Mouse (Mus musculus) CH12.LX (cell line): Measurements from ENCODE around the gene Tnfaip8l1. TPM values are rescaled to one million over a fixed set of nuclear protein-coding genes. Genes with fewer than 3 reads are reported as not detected.

Source experiments
- DNase-seq: peaks from one replicate; pipeline ENCODE4 v3.0.0-alpha.2; 2013; ENCODE audit errors: extremely low read depth
- H3K27ac ChIP-seq: 2 replicates; pipeline ENCODE4 v1.5.1; 2012; ENCODE audit warnings: low read depth, mild to moderate bottlenecking, control low read depth, moderate library complexity; ENCODE audit not compliant: insufficient read depth
- H3K27me3 ChIP-seq: replicated peaks from 2 replicates; pipeline ENCODE3; 2012; ENCODE audit warnings: inconsistent platforms
- H3K36me3 ChIP-seq, 2 experiments: replicated peaks in 1 of 2; 2 replicates each; pipeline versions ENCODE3 to v1.6.1; 2012; ENCODE audit warnings: inconsistent platforms in 1 of 2, low read length in 1 of 2, mild to moderate bottlenecking in 1 of 2, mixed read lengths in 1 of 2, moderate library complexity in 1 of 2; ENCODE audit not compliant: control insufficient read depth in 1 of 2, insufficient read depth in 1 of 2
- H3K4me1 ChIP-seq, 2 experiments: 2 replicates each; pipeline ENCODE4 v1.6.1; 2012; ENCODE audit warnings: inconsistent platforms in 1 of 2, moderate library complexity in 1 of 2; ENCODE audit not compliant: insufficient read depth in 2 of 2, control insufficient read depth in 1 of 2
- H3K4me2 ChIP-seq: 2 replicates; pipeline ENCODE4 v1.6.1; 2012; ENCODE audit warnings: low read depth, mild to moderate bottlenecking, control low read depth; ENCODE audit not compliant: poor library complexity, insufficient read depth, severe bottlenecking
- H3K4me3 ChIP-seq, 3 experiments: fragments of 150-350 bp in 1 of 3; sonication (generic) in 1 of 3; replicated peaks in 1 of 3; 2 replicates each; pipeline versions ENCODE3 to v1.5.1; 2011 to 2012; ENCODE audit warnings: low read depth in 2 of 3, low read length in 2 of 3, mild to moderate bottlenecking in 2 of 3, moderate library complexity in 2 of 3, control low read depth in 1 of 3, improper control_type of control experiment in 1 of 3, inconsistent platforms in 1 of 3, mixed read lengths in 1 of 3; ENCODE audit not compliant: poor library complexity in 1 of 3
- H3K79me2 ChIP-seq: replicated peaks from 2 replicates; pipeline ENCODE4 v1.6.1; 2012; ENCODE audit warnings: mild to moderate bottlenecking, moderate library complexity; ENCODE audit not compliant: control insufficient read depth, poor library complexity, insufficient read depth, severe bottlenecking; ENCODE audit errors: extremely low read depth
- H3K9ac ChIP-seq: 2 replicates; pipeline ENCODE4 v1.6.1; 2012; ENCODE audit warnings: low read depth, mild to moderate bottlenecking, control low read depth, moderate library complexity; ENCODE audit not compliant: insufficient read depth
- H3K9me3 ChIP-seq: replicated peaks from 2 replicates; pipeline ENCODE3; 2012; ENCODE audit warnings: low read length, inconsistent platforms, mixed read lengths
- BHLHE40 ChIP-seq: IDR thresholded peaks from 2 replicates; pipeline ENCODE4 v1.6.1; 2011; ENCODE audit warnings: mild to moderate bottlenecking, low read depth, low read length, improper control_type of control experiment
- CHD1 ChIP-seq: IDR thresholded peaks from 2 replicates; pipeline ENCODE4 v1.6.1; 2012; ENCODE audit warnings: low read depth, low read length, improper control_type of control experiment, inconsistent platforms
- CHD2 ChIP-seq: IDR thresholded peaks from 2 replicates; pipeline ENCODE4 v1.6.1; 2011; ENCODE audit warnings: low read length, improper control_type of control experiment
- CTCF ChIP-seq, 2 experiments: IDR thresholded peaks in 1 of 2; conservative IDR thresholded peaks in 1 of 2; 2 replicates each; pipeline ENCODE4 v1.5.1; 2011 to 2012; ENCODE audit warnings: low read depth in 2 of 2, low read length in 2 of 2, improper control_type of control experiment in 1 of 2, inconsistent platforms in 1 of 2, mild to moderate bottlenecking in 1 of 2, moderate library complexity in 1 of 2
- E2F4 ChIP-seq: IDR thresholded peaks from 2 replicates; pipeline ENCODE4 v1.6.1; 2011; ENCODE audit warnings: low read depth, low read length, improper control_type of control experiment; ENCODE audit not compliant: insufficient replicate concordance
- ELF1 ChIP-seq: IDR thresholded peaks from 2 replicates; pipeline ENCODE4 v1.6.1; 2014; ENCODE audit warnings: low read depth, mild to moderate bottlenecking, inconsistent platforms, low read length, improper control_type of control experiment
- ETS1 ChIP-seq: conservative IDR thresholded peaks from 2 replicates; pipeline ENCODE4 v1.6.1; 2012; ENCODE audit warnings: low read depth, mild to moderate bottlenecking, inconsistent platforms, low read length, improper control_type of control experiment, moderate library complexity
- GABPA ChIP-seq: IDR thresholded peaks from 2 replicates; pipeline ENCODE4 v1.6.1; 2012; ENCODE audit warnings: low read depth, low read length, improper control_type of control experiment, inconsistent platforms; ENCODE audit not compliant: insufficient replicate concordance
- HCFC1 ChIP-seq: IDR thresholded peaks from 2 replicates; pipeline ENCODE4 v1.6.1; 2012; ENCODE audit warnings: low read depth, mild to moderate bottlenecking, inconsistent platforms, low read length, improper control_type of control experiment
- IRF4 ChIP-seq: IDR thresholded peaks from 2 replicates; pipeline ENCODE4 v1.6.1; 2014; ENCODE audit warnings: low read depth, mild to moderate bottlenecking, inconsistent platforms, low read length, improper control_type of control experiment
- JUN ChIP-seq: IDR thresholded peaks from 2 replicates; pipeline ENCODE4 v1.6.1; 2011; ENCODE audit warnings: low read depth, mild to moderate bottlenecking, low read length, improper control_type of control experiment, moderate library complexity; ENCODE audit not compliant: insufficient read depth
- JUND ChIP-seq: conservative IDR thresholded peaks from 2 replicates; pipeline ENCODE4 v1.6.1; 2011; ENCODE audit warnings: low read depth, low read length, improper control_type of control experiment
- KAT2A ChIP-seq: IDR thresholded peaks from 2 replicates; pipeline ENCODE4 v1.6.1; 2012; ENCODE audit warnings: low read length, improper control_type of control experiment, inconsistent platforms; ENCODE audit not compliant: insufficient replicate concordance
- MAX ChIP-seq: IDR thresholded peaks from 2 replicates; pipeline ENCODE4 v1.6.1; 2011; ENCODE audit warnings: low read length, improper control_type of control experiment
- MAZ ChIP-seq: IDR thresholded peaks from 2 replicates; pipeline ENCODE4 v1.6.1; 2012; ENCODE audit warnings: low read depth, mild to moderate bottlenecking, inconsistent platforms, low read length, improper control_type of control experiment, moderate library complexity
- MEF2A ChIP-seq: IDR thresholded peaks from 2 replicates; pipeline ENCODE4 v1.6.1; 2014; ENCODE audit warnings: low read depth, mild to moderate bottlenecking, inconsistent platforms, low read length, improper control_type of control experiment, borderline replicate concordance
- MXI1 ChIP-seq: IDR thresholded peaks from 2 replicates; pipeline ENCODE4 v1.6.1; 2011; ENCODE audit warnings: mild to moderate bottlenecking, low read depth, low read length, improper control_type of control experiment
- MYC ChIP-seq: IDR thresholded peaks from 2 replicates; pipeline ENCODE4 v1.6.1; 2011; ENCODE audit warnings: low read depth, mild to moderate bottlenecking, improper control_type of control experiment, low read length
- NELFE ChIP-seq: IDR thresholded peaks from 2 replicates; pipeline ENCODE4 v1.6.1; 2011; ENCODE audit warnings: low read depth, low read length, improper control_type of control experiment
- NRF1 ChIP-seq: IDR thresholded peaks from 2 replicates; pipeline ENCODE4 v1.6.1; 2014; ENCODE audit warnings: low read depth, mild to moderate bottlenecking, inconsistent platforms, low read length, improper control_type of control experiment, moderate library complexity
- PAX5 ChIP-seq: IDR thresholded peaks from 2 replicates; pipeline ENCODE4 v1.6.1; 2012; ENCODE audit warnings: low read length, inconsistent platforms, mixed read lengths
- POLR2A ChIP-seq: IDR thresholded peaks from 2 replicates; pipeline ENCODE4 v1.6.1; 2011; ENCODE audit warnings: low read depth, mild to moderate bottlenecking, improper control_type of control experiment, low read length
- POLR2AphosphoS2 ChIP-seq: IDR thresholded peaks from 2 replicates; pipeline ENCODE4 v1.6.1; 2011; ENCODE audit warnings: low read depth, low read length, improper control_type of control experiment
- RAD21 ChIP-seq: IDR thresholded peaks from 2 replicates; pipeline ENCODE4 v1.6.1; 2011; ENCODE audit warnings: low read depth, mild to moderate bottlenecking, low read length, improper control_type of control experiment, moderate library complexity
- RCOR1 ChIP-seq: conservative IDR thresholded peaks from 2 replicates; pipeline ENCODE4 v1.6.1; 2012; ENCODE audit warnings: low read depth, mild to moderate bottlenecking, inconsistent platforms, low read length, improper control_type of control experiment
- SIN3A ChIP-seq: IDR thresholded peaks from 2 replicates; pipeline ENCODE4 v1.6.1; 2012; ENCODE audit warnings: low read length, improper control_type of control experiment, inconsistent platforms
- TBP ChIP-seq: conservative IDR thresholded peaks from 2 replicates; pipeline ENCODE4 v1.6.1; 2011; ENCODE audit warnings: low read depth, low read length, improper control_type of control experiment
- TCF12 ChIP-seq: IDR thresholded peaks from 2 replicates; pipeline ENCODE4 v1.6.1; 2014; ENCODE audit warnings: low read depth, mild to moderate bottlenecking, inconsistent platforms, low read length, improper control_type of control experiment
- UBTF ChIP-seq: IDR thresholded peaks from 2 replicates; pipeline ENCODE4 v1.6.1; 2012; ENCODE audit warnings: low read depth, mild to moderate bottlenecking, inconsistent platforms, low read length, improper control_type of control experiment, moderate library complexity
- USF1 ChIP-seq: IDR thresholded peaks from 2 replicates; pipeline ENCODE4 v1.6.1; 2014; ENCODE audit warnings: low read depth, mild to moderate bottlenecking, inconsistent platforms, low read length, improper control_type of control experiment
- USF2 ChIP-seq: conservative IDR thresholded peaks from 2 replicates; pipeline ENCODE4 v1.6.1; 2011; ENCODE audit warnings: low read depth, low read length, improper control_type of control experiment
- ZC3H11A ChIP-seq: IDR thresholded peaks from 2 replicates; pipeline ENCODE4 v1.6.1; 2012; ENCODE audit warnings: low read depth, mild to moderate bottlenecking, inconsistent platforms, low read length, improper control_type of control experiment
- ZKSCAN1 ChIP-seq: IDR thresholded peaks from 2 replicates; pipeline ENCODE4 v1.6.1; 2012; ENCODE audit warnings: low read depth, inconsistent platforms, low read length, improper control_type of control experiment, borderline replicate concordance
- ZMIZ1 ChIP-seq: IDR thresholded peaks from 2 replicates; pipeline ENCODE4 v1.6.1; 2012; ENCODE audit warnings: low read depth, mild to moderate bottlenecking, inconsistent platforms, low read length, improper control_type of control experiment
- dilution Hi-C: fragments of 300-500 bp; cut with MboI; formaldehyde crosslinking; loops from 2 replicates; pipeline ENCODE4 v1.14.3; 2020; ENCODE audit warnings: low sequenced_read_pairs; ENCODE audit not compliant: extremely low pct_unique_long_range_greater_than_20kb, extremely low pct_ligation_motif_present
- in situ Hi-C: fragments of 300-500 bp; cut with MboI; formaldehyde crosslinking; loops from 3 replicates; pipeline ENCODE4 v1.14.3; 2019; ENCODE audit warnings: low sequenced_read_pairs, low pct_ligation_motif_present, low pct_unique_long_range_greater_than_20kb, mixed read lengths
- polyA plus RNA-seq: library from polyadenylated mRNA; unstranded; fragments of >175 nt; gene quantifications from 2 replicates; pipeline ENCODE4 v1.2.1, GENCODE M21; 2012; ENCODE audit warnings: low read depth; ENCODE audit not compliant: insufficient read length
- total RNA-seq, 2 experiments: library from RNA; depleted of rRNA; stranded (reverse); fragments of 300-350 nt in 1 of 2; fragments of >200 nt in 1 of 2; gene quantifications; 2 replicates each; pipeline ENCODE4 v1.2.3; 2012 to 2014

Tnfaip8l1 gene
- total and polyA plus RNA-seq, 3 experiments: 1.9 to 2.4 (median 2.0) TPM

DNA sequence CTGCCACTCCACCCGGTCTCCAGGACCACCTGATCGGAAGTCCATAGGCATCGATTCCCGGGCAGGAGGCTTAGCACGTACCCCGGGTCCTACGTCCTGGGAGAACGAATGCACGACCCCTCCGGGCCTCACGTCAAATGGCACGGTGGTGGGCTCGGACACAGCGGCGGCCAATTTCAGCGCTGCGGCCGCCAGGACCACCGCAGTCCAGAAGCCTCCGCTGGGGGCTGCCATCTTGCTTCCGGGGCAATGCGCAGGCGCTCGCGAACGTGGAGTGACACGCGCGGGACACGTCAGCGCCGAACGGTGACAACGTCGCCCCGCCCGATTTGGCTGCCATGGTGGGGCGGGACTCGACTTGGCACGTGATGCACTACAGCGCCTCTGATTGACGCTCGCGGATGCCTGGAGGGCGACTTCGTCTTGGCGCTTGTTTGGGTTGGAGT is 21.4 kb downstream of the Tnfaip8l1 start, which contains the start of gene Mydgf:
TSS of gene Mydgf (minus strand) at position 263 of the 446 bp plus-strand sequence.
- peak within 1 kb of the TSS; percentile 62 for H3K27ac ChIP-seq
- peak within 1 kb of the TSS; percentile 93 for H3K4me2 ChIP-seq
- in situ Hi-C loops: no loop called here
- no peaks in the 10 kb centered on the region for H3K9me3 ChIP-seq
- dilution Hi-C loops: no loop called here
- peaks cover 8 to 30% of the 10 kb centered on the region in 2 experiments for H3K4me1 ChIP-seq
- peak within 1 kb of the TSS; percentile 89 for H3K9ac ChIP-seq
- TF ChIP-seq MAZ (peak; percentile 84), JUN (no peak), SIN3A (peak; percentile 94), GABPA (no peak), CHD2 (peak; percentile 25; the same call in 1 of the 2 replicates), PAX5 (no peak), MXI1 (peak; percentile 91), ZMIZ1 (peak; percentile 92), MAX (peak; percentile 94), ELF1 (peak; percentile 83), POLR2AphosphoS2 (peak; percentile 81), KAT2A (peak; percentile 65; the same call in 1 of the 2 replicates), JUND (no peak), NELFE (peak; percentile 95), MYC (peak; percentile 54; the same call in 1 of the 2 replicates), HCFC1 (peak; percentile 84), ZKSCAN1 (no peak), RAD21 (no peak), USF2 (peak; percentile 93), CHD1 (0 out of 2 replicates have a peak, but pooled peaks have one; percentile 63), RCOR1 (0 out of 2 replicates have a peak, but pooled peaks have one; percentile 18), CTCF (conservative IDR thresholded peaks at IDR 0.05 in 1 of 2, IDR thresholded peaks at IDR 0.05 in 1 of 2; ENCODE audit: low read depth in 2 of 2, low read length in 2 of 2) (no peak), USF1 (peak; percentile 96), TCF12 (peak; percentile 97), ZC3H11A (no peak), BHLHE40 (peak; percentile 93), TBP (0 out of 2 replicates have a peak, but pooled peaks have one; percentile 20), POLR2A (peak; percentile 91), MEF2A (peak; percentile 71; the same call in 1 of the 2 replicates), UBTF (no peak), ETS1 (no peak; the same call in 1 of the 2 replicates), IRF4 (peak; percentile 49; the same call in 1 of the 2 replicates), NRF1 (peak; percentile 97), E2F4 (0 out of 2 replicates have a peak, but pooled peaks have one; percentile 19)
- peaks cover 55 to 77% of the 10 kb centered on the region in 2 experiments for H3K36me3 ChIP-seq
- DNase-seq: peak; percentile 92
- peak within 1 kb of the TSS; percentile 97 to 100 (median 98) for H3K4me3 ChIP-seq
- H3K79me2 ChIP-seq: peaks cover 17% of the 10 kb centered on the region
- no peaks in the 10 kb centered on the region for H3K27me3 ChIP-seq
